ENCODE assay signal across 8 mouse cellular contexts in the genomic region with DNA sequence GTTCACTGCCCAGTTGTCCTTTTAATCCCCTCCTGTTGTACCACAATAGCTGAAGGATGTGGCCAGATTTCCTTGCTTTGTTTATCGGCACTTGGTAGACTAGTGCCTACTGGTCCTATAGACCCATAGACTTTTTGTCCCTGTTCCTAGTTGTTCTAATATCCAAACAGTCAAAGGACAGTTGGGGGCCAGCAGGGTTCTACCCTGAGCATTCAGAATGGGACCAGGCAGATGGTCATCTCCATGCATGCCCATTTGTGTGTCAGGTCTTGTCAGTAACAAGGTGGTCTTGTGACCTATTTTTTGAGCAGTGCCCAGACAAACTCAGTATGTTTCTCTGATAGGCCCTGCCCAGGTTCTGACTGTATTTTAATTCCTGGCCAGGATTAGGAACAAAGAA. TPM values are rescaled to one million over a fixed set of nuclear protein-coding genes. Genes with fewer than 3 reads are reported as not detected.
DNase-seq lines count a peak whose midpoint lies in the region; ATAC-seq and TF ChIP-seq lines count a peak whose summit lies in the region.

No protein-coding gene starts in this region.

- H3ac ChIP-seq in C2C12 (ENCODE audit: control insufficient read depth, insufficient read length, low read depth): peak overlapping the region; percentile 99

- WGBS in forebrain, embryonic 10.5 days: 32% methylated on average over 1 of the region's 1 CpGs
- WGBS in liver, embryonic 13.5 days (ENCODE audit: insufficient replicate concordance): 22% methylated on average over 1 of the region's 1 CpGs

- no peak for DNase-seq in gastrocnemius, adult 2 months
- DNase-seq in gastrocnemius, adult 18-20 months (ENCODE audit: low spot score): no peak
- DNase-seq in forebrain, embryonic 10.5 days (ENCODE audit: extremely low spot score, low spot score): no peak
- no peak for DNase-seq in liver, embryonic 13.5 days
- DNase-seq in c-Kit-positive CD71-positive TER-119-positive erythroid progenitor cells, embryonic 14.5 days (ENCODE audit: low spot score): no peak
- DNase-seq in layer of hippocampus, postnatal 36 days: no peak
- DNase-seq in urinary bladder, adult 18-20 months (ENCODE audit: low spot score in 2 of 2): no peak

- H3K4me2 ChIP-seq in liver, embryonic 13.5 days: peak overlapping the region; percentile 92

- ATAC-seq in liver, embryonic 13.5 days (ENCODE audit: low read depth): no peak

- peak overlapping the region; percentile 95 for H3K9ac ChIP-seq in liver, embryonic 13.5 days

- peaks cover 13% of the 10 kb centered on the region for H3K79me2 ChIP-seq in C2C12 (ENCODE audit: control insufficient read depth, insufficient read depth)

- no peaks in the 10 kb centered on the region for H3K9me3 ChIP-seq in forebrain, embryonic 10.5 days
- no peaks in the 10 kb centered on the region for H3K9me3 ChIP-seq in liver, embryonic 13.5 days (replicated peaks)

- H3K4me3 ChIP-seq in gastrocnemius, adult 2 months: peak overlapping the region; percentile 93
- peak overlapping the region; percentile 50 for H3K4me3 ChIP-seq in C2C12 (ENCODE audit: insufficient read depth, poor library complexity, severe bottlenecking)
- H3K4me3 ChIP-seq in forebrain, embryonic 10.5 days: peak overlapping the region; percentile 82
- peak overlapping the region; percentile 84 for H3K4me3 ChIP-seq in liver, embryonic 13.5 days (replicated peaks)

- H3K27me3 ChIP-seq in C2C12 (ENCODE audit: control insufficient read depth, insufficient read depth, insufficient read length): no peaks in the 10 kb centered on the region
- H3K27me3 ChIP-seq in forebrain, embryonic 10.5 days (ENCODE audit: poor library complexity, severe bottlenecking): peaks cover 25% of the 10 kb centered on the region
- H3K27me3 ChIP-seq in liver, embryonic 13.5 days: peaks cover 38% of the 10 kb centered on the region

- intact Hi-C loops in gastrocnemius, adult 2 months (cut with DNase I): no loop called here

- peak overlapping the region; percentile 95 for H3K27ac ChIP-seq in gastrocnemius, adult 2 months
- H3K27ac ChIP-seq in forebrain, embryonic 10.5 days: peak overlapping the region; percentile 93
- peak overlapping the region; percentile 84 for H3K27ac ChIP-seq in liver, embryonic 13.5 days

- H3K36me3 ChIP-seq in C2C12 (ENCODE audit: control insufficient read depth, insufficient read depth): peaks cover 29% of the 10 kb centered on the region
- H3K36me3 ChIP-seq in forebrain, embryonic 10.5 days (replicated peaks): peaks cover 41% of the 10 kb centered on the region
- H3K36me3 ChIP-seq in liver, embryonic 13.5 days: peaks cover 41% of the 10 kb centered on the region

- no peaks in the 10 kb centered on the region for H3K79me3 ChIP-seq in C2C12 (ENCODE audit: low read depth)

- TF ChIP-seq CTCF in gastrocnemius, adult 2 months (IDR thresholded peaks at IDR 0.05): no peak
- TF ChIP-seq CTCF in C2C12 (IDR thresholded peaks at IDR 0.05; ENCODE audit: control insufficient read depth, insufficient read depth, insufficient read length): no peak

- H3K4me1 ChIP-seq in forebrain, embryonic 10.5 days: peaks cover 47% of the 10 kb centered on the region
- H3K4me1 ChIP-seq in liver, embryonic 13.5 days (replicated peaks): peaks cover 69% of the 10 kb centered on the region

TF ChIP-seq in C2C12, 6 proteins besides CTCF, POLR2A, EP300 and RAD21:
- TF ChIP-seq FOSL1 (IDR thresholded peaks at IDR 0.05; ENCODE audit: insufficient read depth, low read length, poor library complexity, severe bottlenecking) (no peak), MYOG (IDR thresholded peaks at IDR 0.05; ENCODE audit: control insufficient read depth, extremely low read depth, insufficient read length) (no peak), MYOD1 (IDR thresholded peaks at IDR 0.05; ENCODE audit: control insufficient read depth, insufficient read length, low read depth) (no peak), USF1 (IDR thresholded peaks at IDR 0.05; ENCODE audit: low read depth) (no peak), CEBPB (IDR thresholded peaks at IDR 0.05; ENCODE audit: low read depth) (no peak), MAX (IDR thresholded peaks at IDR 0.05) (no peak)

RNA-seq across cellular contexts. Expression of a gene that starts 0.7 kb away (rescaled TPM):
- 1 to 10 TPM; 3.1 to 5.3 TPM for total RNA-seq in gastrocnemius, adult 2 months (2021)
- 1 to 10 TPM; 4.1 to 4.4 TPM for total RNA-seq in gastrocnemius, adult 18-20 months (2021)
- polyA plus RNA-seq in C2C12 (2012; fragmentation: generic; extraction: Trizol): 19.9 TPM
- 31.0 and 31.2 TPM in 2 replicates for polyA plus RNA-seq in forebrain, embryonic 10.5 days (2016; fragmentation: Nextera tagmentation; extraction: Ambion mirVana)
- 19.7 and 21.6 TPM in 2 replicates for polyA plus RNA-seq in liver, embryonic 13.5 days (2015; fragmentation: Nextera tagmentation; extraction: Ambion mirVana)
- total RNA-seq in layer of hippocampus, postnatal 36 days (2021): 10 to 100 TPM; 16.8 to 17.0 TPM

RNA-seq across cellular contexts. Expression of a gene that starts 4.9 kb away (rescaled TPM):
- 10 to 100 TPM; 17.9 to 19.9 TPM for total RNA-seq in gastrocnemius, adult 2 months (2021)
- 10 to 100 TPM; 17.8 to 17.9 TPM for total RNA-seq in gastrocnemius, adult 18-20 months (2021)
- polyA plus RNA-seq in C2C12 (2012; fragmentation: generic; extraction: Trizol): 40.6 TPM
- polyA plus RNA-seq in forebrain, embryonic 10.5 days (2016; fragmentation: Nextera tagmentation; extraction: Ambion mirVana): 21.9 and 22.9 TPM in 2 replicates
- 5.6 and 6.2 TPM in 2 replicates for polyA plus RNA-seq in liver, embryonic 13.5 days (2015; fragmentation: Nextera tagmentation; extraction: Ambion mirVana)
- total RNA-seq in layer of hippocampus, postnatal 36 days (2021): 10 to 100 TPM; 13.4 to 16.5 TPM

RNA-seq across cellular contexts. Expression of a gene that starts 21.8 kb away (rescaled TPM):
- 1 to 10 TPM; 9.5 to 9.7 TPM for total RNA-seq in gastrocnemius, adult 2 months (2021)
- 10 to 100 TPM in 1 of 2 experiments, 1 to 10 TPM in 1; 9.3 to 12.1 TPM for total RNA-seq in gastrocnemius, adult 18-20 months (2021)
- 63.0 TPM for polyA plus RNA-seq in C2C12 (2012; fragmentation: generic; extraction: Trizol)
- polyA plus RNA-seq in forebrain, embryonic 10.5 days (2016; fragmentation: Nextera tagmentation; extraction: Ambion mirVana): 118 and 120 TPM in 2 replicates
- polyA plus RNA-seq in liver, embryonic 13.5 days (2015; fragmentation: Nextera tagmentation; extraction: Ambion mirVana): 92.2 and 93.1 TPM in 2 replicates
- 10 to 100 TPM; 18.0 to 19.0 TPM for total RNA-seq in layer of hippocampus, postnatal 36 days (2021)

RNA-seq across cellular contexts. Expression of a gene that starts 27.0 kb away (rescaled TPM):
- not detected for total RNA-seq in gastrocnemius, adult 2 months (2021)
- not detected for total RNA-seq in gastrocnemius, adult 18-20 months (2021)
- not detected for polyA plus RNA-seq in C2C12 (2012; fragmentation: generic; extraction: Trizol)
- polyA plus RNA-seq in forebrain, embryonic 10.5 days (2016; fragmentation: Nextera tagmentation; extraction: Ambion mirVana): not detected in 2 replicates
- 0.08 and 0.13 TPM in 2 replicates for polyA plus RNA-seq in liver, embryonic 13.5 days (2015; fragmentation: Nextera tagmentation; extraction: Ambion mirVana)
- not detected for total RNA-seq in layer of hippocampus, postnatal 36 days (2021)

RNA-seq across cellular contexts. Expression of a gene that starts 40.5 kb away (rescaled TPM):
- 10 to 100 TPM; 25.6 to 29.6 TPM for total RNA-seq in gastrocnemius, adult 2 months (2021)
- total RNA-seq in gastrocnemius, adult 18-20 months (2021): 10 to 100 TPM; 20.1 to 27.4 TPM
- polyA plus RNA-seq in C2C12 (2012; fragmentation: generic; extraction: Trizol): 34.0 TPM
- 48.3 and 48.6 TPM in 2 replicates for polyA plus RNA-seq in forebrain, embryonic 10.5 days (2016; fragmentation: Nextera tagmentation; extraction: Ambion mirVana)
- 27.5 and 29.7 TPM in 2 replicates for polyA plus RNA-seq in liver, embryonic 13.5 days (2015; fragmentation: Nextera tagmentation; extraction: Ambion mirVana)
- 10 to 100 TPM; 47.3 to 61.2 TPM for total RNA-seq in layer of hippocampus, postnatal 36 days (2021)
